Mouse (Mus musculus) lung, adult 2 months (tissue): Measurements from ENCODE around the gene Heg1.

Source experiments
- CTCF ChIP-seq: fragments of 200-500 bp; IDR thresholded peaks from 2 replicates; pipeline ENCODE4 v1.5.1; 2011; ENCODE audit warnings: mild to moderate bottlenecking, low read length, control low read depth; ENCODE audit not compliant: insufficient read depth
- POLR2A ChIP-seq: fragments of 200-500 bp; IDR thresholded peaks from 2 replicates; pipeline ENCODE4 v1.6.1; 2011; ENCODE audit warnings: low read depth, mild to moderate bottlenecking, control low read depth, low read length, borderline replicate concordance; ENCODE audit errors: extremely low read depth

- TF ChIP-seq POLR2A (no peak), CTCF (no peak)
Observed at GRCm38 (mm10) chr16:33666226-33666625, 17.9 kb upstream of the Heg1 start.
